Comparison of ENCODE assay signal across 17 mouse cellular contexts in the genomic region with DNA sequence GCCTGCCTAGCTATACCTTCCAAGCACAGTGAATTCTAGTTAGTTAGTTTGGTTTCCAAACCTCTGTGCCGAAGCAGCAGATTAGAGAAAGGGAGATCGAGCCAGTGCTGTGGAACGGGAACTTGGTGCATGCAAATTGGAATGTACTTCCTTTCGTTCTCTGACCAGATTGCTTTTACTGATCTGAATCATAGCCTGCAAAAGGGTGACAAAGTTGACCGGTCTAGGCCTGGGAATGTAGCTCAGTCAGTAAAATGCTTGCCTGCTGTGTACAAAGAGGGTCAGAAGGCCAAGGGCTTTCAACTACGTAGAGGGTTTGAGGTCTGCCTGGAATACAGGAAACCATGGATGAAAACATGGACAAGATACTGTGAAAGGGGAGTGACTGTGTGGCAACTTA. TPM values are rescaled to one million over a fixed set of nuclear protein-coding genes. Genes with fewer than 3 reads are reported as not detected.
DNase-seq lines count a peak whose midpoint lies in the region; ATAC-seq and TF ChIP-seq lines count a peak whose summit lies in the region.
"Had no signal": no experiment of that assay in that cellular context is flagged by ENCODE, and none has a peak within 500 bp of the region (broad histone marks: within the 10 kb centered on the region; RNA-seq: fewer than 3 reads in every experiment).

No protein-coding gene starts in this region.

- H3K9ac ChIP-seq in liver, adult 2 months (ENCODE audit: low read depth, low read length): no peak overlapping the region
- no peak overlapping the region for H3K9ac ChIP-seq in liver, embryonic 11.5 days (ENCODE audit: low read depth, low read length)
- no peak overlapping the region for H3K9ac ChIP-seq in hindbrain, embryonic 12.5 days
- H3K9ac ChIP-seq: embryonic facial prominence, embryonic 15.5 days; forebrain, embryonic 12.5 days; heart, embryonic 13.5 days; intestine, embryonic 15.5 days; midbrain, embryonic 13.5 days had no signal

- no peak for TF ChIP-seq CTCF in liver, adult 2 months (IDR thresholded peaks at IDR 0.05; ENCODE audit: low read depth, low read length)
- no peak for TF ChIP-seq CTCF in bone marrow macrophage, adult 2 months (IDR thresholded peaks at IDR 0.05; ENCODE audit: low read depth, low read length)
- no peak for TF ChIP-seq CTCF in cerebellum, adult 2 months (IDR thresholded peaks at IDR 0.05; ENCODE audit: borderline replicate concordance, insufficient read depth, low read depth, low read length)

- H3K36me3 ChIP-seq in liver, adult 2 months (ENCODE audit: control insufficient read depth, insufficient read depth, low read length): no peaks in the 10 kb centered on the region
- H3K36me3 ChIP-seq in liver, embryonic 11.5 days (ENCODE audit: control insufficient read depth, insufficient read depth, low read length): no peaks in the 10 kb centered on the region
- no peaks in the 10 kb centered on the region for H3K36me3 ChIP-seq in hindbrain, embryonic 12.5 days
- H3K36me3 ChIP-seq: embryonic facial prominence, embryonic 15.5 days; forebrain, embryonic 12.5 days; heart, embryonic 13.5 days; intestine, embryonic 15.5 days; midbrain, embryonic 13.5 days had no signal

- H3K79me2 ChIP-seq in liver, adult 2 months (ENCODE audit: control insufficient read depth, insufficient read depth, low read length): no peaks in the 10 kb centered on the region

- no peaks in the 10 kb centered on the region for H3K27me3 ChIP-seq in liver, adult 2 months (ENCODE audit: control insufficient read depth, insufficient read depth, low read length)
- no peaks in the 10 kb centered on the region for H3K27me3 ChIP-seq in liver, embryonic 11.5 days (replicated peaks; ENCODE audit: control insufficient read depth, insufficient read depth, low read length)
- H3K27me3 ChIP-seq in cerebellum, adult 2 months (ENCODE audit: control insufficient read depth, insufficient read depth, low read length): no peaks in the 10 kb centered on the region
- H3K27me3 ChIP-seq in hindbrain, embryonic 12.5 days: no peaks in the 10 kb centered on the region
- H3K27me3 ChIP-seq: embryonic facial prominence, embryonic 15.5 days; forebrain, embryonic 12.5 days; heart, embryonic 13.5 days; intestine, embryonic 15.5 days; midbrain, embryonic 13.5 days had no signal

- DNase-seq in liver, adult 2 months (ENCODE audit: extremely low read depth, low read depth, low spot score): peak; percentile 51
- no peak for DNase-seq in liver
- no peak for DNase-seq in liver, embryonic 11.5 days (ENCODE audit: low spot score)
- no peak for DNase-seq in cerebellum, adult 2 months
- DNase-seq in adrenal gland, adult 18-20 months (ENCODE audit: low spot score in 2 of 2): no peak
- DNase-seq: adrenal gland, postnatal 14 days; cerebellum, adult 9-10 months; lung, postnatal 10 days; thymus, adult 2 months had no signal

- no peak overlapping the region for H3K4me3 ChIP-seq in liver, adult 2 months (ENCODE audit: insufficient read depth, low read depth, low read length)
- H3K4me3 ChIP-seq in bone marrow macrophage, adult 2 months (ENCODE audit: insufficient read depth, low read length): no peak overlapping the region
- no peak overlapping the region for H3K4me3 ChIP-seq in liver, embryonic 11.5 days (ENCODE audit: low read depth, low read length)
- H3K4me3 ChIP-seq in cerebellum, adult 2 months (replicated peaks; ENCODE audit: insufficient read depth, low read depth, low read length): no peak overlapping the region
- H3K4me3 ChIP-seq in hindbrain, embryonic 12.5 days: no peak overlapping the region
- H3K4me3 ChIP-seq: embryonic facial prominence, embryonic 15.5 days; forebrain, embryonic 12.5 days; heart, embryonic 13.5 days; intestine, embryonic 15.5 days; midbrain, embryonic 13.5 days had no signal

- H3K4me1 ChIP-seq in liver, adult 2 months (ENCODE audit: control insufficient read depth, insufficient read depth, low read length): peaks cover 9% of the 10 kb centered on the region
- H3K4me1 ChIP-seq in bone marrow macrophage, adult 2 months (ENCODE audit: control insufficient read depth, insufficient read depth, low read length): peaks cover 22% of the 10 kb centered on the region
- H3K4me1 ChIP-seq in liver, embryonic 11.5 days (replicated peaks; ENCODE audit: control insufficient read depth, insufficient read depth, low read length): no peaks in the 10 kb centered on the region; the same call in 1 of the 2 replicates
- no peaks in the 10 kb centered on the region for H3K4me1 ChIP-seq in cerebellum, adult 2 months (ENCODE audit: control insufficient read depth, insufficient read depth, low read length)
- H3K4me1 ChIP-seq in hindbrain, embryonic 12.5 days: no peaks in the 10 kb centered on the region
- H3K4me1 ChIP-seq: embryonic facial prominence, embryonic 15.5 days; forebrain, embryonic 12.5 days; heart, embryonic 13.5 days; intestine, embryonic 15.5 days; midbrain, embryonic 13.5 days had no signal

- H3K4me2 ChIP-seq in liver, embryonic 11.5 days: no peak overlapping the region
- H3K4me2 ChIP-seq in hindbrain, embryonic 12.5 days (replicated peaks): no peak overlapping the region
- H3K4me2 ChIP-seq: embryonic facial prominence, embryonic 15.5 days; forebrain, embryonic 12.5 days; heart, embryonic 13.5 days; intestine, embryonic 15.5 days; midbrain, embryonic 13.5 days had no signal

- no peak for TF ChIP-seq POLR2A in liver, adult 2 months (IDR thresholded peaks at IDR 0.05; ENCODE audit: extremely low read depth, insufficient read depth, low read length)
- TF ChIP-seq POLR2A in bone marrow macrophage, adult 2 months (IDR thresholded peaks at IDR 0.05; ENCODE audit: borderline replicate concordance, low read depth, low read length): no peak
- TF ChIP-seq POLR2A in cerebellum, adult 2 months (IDR thresholded peaks at IDR 0.05; ENCODE audit: borderline replicate concordance, insufficient read depth, low read length): no peak

- 0 out of 2 replicates have a peak, but pooled peaks have one; percentile 26 for ATAC-seq in liver, embryonic 11.5 days (replicated peaks; ENCODE audit: low FRiP score)
- ATAC-seq in megakaryocyte progenitor cell, adult 5-6 weeks (replicated peaks; ENCODE audit: poor library complexity): peak; percentile 38
- ATAC-seq in hindbrain, embryonic 12.5 days (ENCODE audit: low FRiP score): no peak
- ATAC-seq: intestine, embryonic 15.5 days; midbrain, embryonic 13.5 days had no signal

- H3K27ac ChIP-seq in liver, adult 2 months (replicated peaks; ENCODE audit: insufficient read depth, low read depth, low read length): peak overlapping the region; percentile 30; the same call in 1 of the 2 replicates
- peak overlapping the region; percentile 48 for H3K27ac ChIP-seq in bone marrow macrophage, adult 2 months (ENCODE audit: insufficient read depth, low read depth, low read length)
- no peak overlapping the region for H3K27ac ChIP-seq in liver, embryonic 11.5 days (ENCODE audit: low read depth, low read length)
- H3K27ac ChIP-seq in cerebellum, adult 2 months (ENCODE audit: insufficient read depth, low read length): no peak overlapping the region
- H3K27ac ChIP-seq in hindbrain, embryonic 12.5 days: no peak overlapping the region
- H3K27ac ChIP-seq: embryonic facial prominence, embryonic 15.5 days; forebrain, embryonic 12.5 days; heart, embryonic 13.5 days; intestine, embryonic 15.5 days; midbrain, embryonic 13.5 days had no signal

- WGBS in liver, adult 2 months: 37% methylated on average over 6 of the region's 6 CpGs
- 68% methylated on average over 6 of the region's 6 CpGs for WGBS in liver, embryonic 11.5 days
- WGBS in cerebellum, adult 2 months: 77% methylated on average over 6 of the region's 6 CpGs
- 75% methylated on average over 6 of the region's 6 CpGs for WGBS in hindbrain, embryonic 12.5 days

- no peaks in the 10 kb centered on the region for H3K9me3 ChIP-seq in liver, embryonic 11.5 days (ENCODE audit: control insufficient read depth, low read length)
- H3K9me3 ChIP-seq in hindbrain, embryonic 12.5 days (replicated peaks): 0 out of 2 replicates have a peak, but pooled peaks cover 3% of the 10 kb centered on the region
- H3K9me3 ChIP-seq: embryonic facial prominence, embryonic 15.5 days; forebrain, embryonic 12.5 days; heart, embryonic 13.5 days; intestine, embryonic 15.5 days; midbrain, embryonic 13.5 days had no signal

RNA-seq across cellular contexts. Expression of gene Cd2ap, which starts 35.7 kb away (rescaled TPM):
- 20.6 and 20.9 TPM in 2 replicates for total RNA-seq in liver, adult 2 months (2014; rRNA removed)
- 6.0 and 8.1 TPM in 2 replicates for polyA plus RNA-seq in liver, adult 2 months (2012; rRNA removed)
- polyA plus RNA-seq in bone marrow macrophage, adult 2 months (2012; ENCODE audit: insufficient read depth, insufficient read length, missing spikeins): 49.3 and 52.0 TPM in 2 replicates
- 22.2 and 22.7 TPM in 2 replicates for polyA plus RNA-seq in liver, embryonic 11.5 days (2014; fragmentation: Nextera tagmentation; extraction: Ambion mirVana)
- 14.1 and 16.4 TPM in 2 replicates for total RNA-seq in megakaryocyte progenitor cell, adult 5-6 weeks (2015)
- 10.1 and 13.3 TPM in 2 replicates for total RNA-seq in megakaryocyte progenitor cell, adult 5-6 weeks (2017)
- 19.3 and 20.1 TPM in 2 replicates for polyA plus RNA-seq in cerebellum, adult 2 months (2012; rRNA removed)
- 10 to 100 TPM; 39.4 to 51.7 TPM for total RNA-seq in adrenal gland, adult 18-20 months (2021)
- polyA plus RNA-seq in hindbrain, embryonic 12.5 days (2016; fragmentation: Nextera tagmentation; extraction: Ambion mirVana): 14.8 and 16.2 TPM in 2 replicates

Comparison
In these comparisons a context has a peak if more than half of its experiments do, and no peak if none do; other contexts are left out.
1. H3K27ac ChIP-seq: peak in liver, adult 2 months (single experiment) and bone marrow macrophage, adult 2 months (single experiment); none in liver, embryonic 11.5 days (single experiment), cerebellum, adult 2 months (single experiment) and hindbrain, embryonic 12.5 days (single experiment).